Mouse (Mus musculus): ENCODE data around the gene Rasgef1c. TPM values are rescaled to one million over a fixed set of nuclear protein-coding genes. Genes with fewer than 3 reads are reported as not detected.

Rasgef1c gene
- 0.05 and 0.28 TPM in 2 replicates for polyA plus RNA-seq (2015; fragmentation: Nextera tagmentation; extraction: Ambion mirVana)

DNA sequence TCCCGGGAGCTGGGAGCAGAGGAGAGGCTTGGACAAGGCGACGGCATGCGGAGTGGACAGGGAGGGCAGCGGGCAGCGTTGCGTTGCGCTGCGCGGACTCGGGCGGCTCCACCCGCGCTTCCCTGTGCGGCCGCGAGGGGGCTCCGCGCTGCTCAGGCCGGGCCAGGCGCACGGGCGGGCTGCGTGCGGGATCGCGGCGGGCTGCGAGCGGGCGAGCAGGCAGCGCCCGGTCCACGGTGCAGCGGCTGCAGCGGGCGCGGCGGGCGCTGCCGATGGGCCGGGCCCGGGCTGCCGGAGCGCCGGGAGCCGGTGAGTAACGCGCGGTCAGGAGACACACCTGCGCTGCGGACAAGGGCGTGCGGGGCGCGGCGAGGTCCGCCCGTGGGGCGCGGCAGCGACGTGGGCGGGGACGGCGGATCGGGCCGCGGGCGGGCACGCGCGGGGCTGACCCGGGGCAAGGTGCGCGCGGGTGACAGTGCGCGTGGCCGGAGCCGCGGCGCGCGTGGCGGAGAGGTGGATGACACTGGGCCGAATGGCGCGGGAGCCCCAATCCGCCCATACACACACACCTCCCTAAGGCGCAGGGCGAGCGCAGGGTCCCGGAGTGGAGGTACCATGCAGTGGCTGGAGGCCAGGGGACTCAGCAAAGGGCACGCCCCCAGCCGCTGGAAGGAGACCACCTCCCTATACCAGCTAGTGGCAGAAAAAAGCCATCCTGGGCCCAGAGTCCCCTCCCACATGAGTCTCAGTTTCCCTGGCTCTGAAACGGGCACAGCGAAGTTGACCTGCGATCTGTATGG lies at the start of gene Rasgef1c:
Rasgef1c (plus strand) TSS at position 177 of the 800 bp plus-strand sequence.
- ATAC-seq (replicated peaks; ENCODE audit: insufficient number of reproducible peaks, insufficient read depth, low FRiP score, low read depth), result peak; percentile 76
- H3K4me3 ChIP-seq, result peak within 1 kb of the TSS; percentile 60
- no peaks in the 10 kb centered on the region for H3K9me3 ChIP-seq (replicated peaks)
- no peak within 1 kb of the TSS for H3K27ac ChIP-seq
- peaks cover 48% of the 10 kb centered on the region for H3K27me3 ChIP-seq
- no peaks in the 10 kb centered on the region for H3K36me3 ChIP-seq
- H3K4me1 ChIP-seq (replicated peaks), result peaks cover 9% of the 10 kb centered on the region
- H3K4me2 ChIP-seq, result peak within 1 kb of the TSS; percentile 99
- peak within 1 kb of the TSS; percentile 59 for H3K9ac ChIP-seq
- 3% methylated on average over 92 of the region's 99 CpGs for WGBS

DNA sequence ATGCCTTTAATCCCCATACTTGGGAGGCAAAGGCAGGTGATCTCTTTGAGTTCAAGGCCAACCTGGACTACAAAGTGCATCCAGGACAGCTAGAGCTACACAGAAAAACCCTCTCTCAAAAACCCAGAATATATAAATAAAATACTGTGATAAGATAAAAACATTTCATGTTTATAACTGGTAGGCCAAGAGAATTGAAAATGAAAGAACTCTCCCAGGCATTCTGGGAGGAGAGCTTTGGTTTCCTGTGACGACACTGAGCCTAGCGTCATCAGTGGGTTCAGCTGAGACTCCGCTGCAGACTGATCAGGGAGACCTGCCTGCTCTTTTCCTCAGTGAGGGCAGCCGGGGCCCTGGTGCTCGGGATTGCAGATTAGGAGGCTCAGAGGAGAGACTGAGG lies 46.5 kb upstream of the Rasgef1c start:
- no peaks in the 10 kb centered on the region for H3K27me3 ChIP-seq
- H3K4me1 ChIP-seq (replicated peaks), result no peaks in the 10 kb centered on the region
- no peak overlapping the region for H3K27ac ChIP-seq
- peaks cover 16% of the 10 kb centered on the region for H3K36me3 ChIP-seq
- no peak for ATAC-seq (replicated peaks; ENCODE audit: insufficient number of reproducible peaks, insufficient read depth, low FRiP score, low read depth)
- no peak overlapping the region for H3K4me3 ChIP-seq
- H3K9me3 ChIP-seq (replicated peaks), result no peaks in the 10 kb centered on the region
- 69% methylated on average over 5 of the region's 5 CpGs for WGBS
- H3K9ac ChIP-seq, result no peak overlapping the region
- H3K4me2 ChIP-seq, result no peak overlapping the region

DNA sequence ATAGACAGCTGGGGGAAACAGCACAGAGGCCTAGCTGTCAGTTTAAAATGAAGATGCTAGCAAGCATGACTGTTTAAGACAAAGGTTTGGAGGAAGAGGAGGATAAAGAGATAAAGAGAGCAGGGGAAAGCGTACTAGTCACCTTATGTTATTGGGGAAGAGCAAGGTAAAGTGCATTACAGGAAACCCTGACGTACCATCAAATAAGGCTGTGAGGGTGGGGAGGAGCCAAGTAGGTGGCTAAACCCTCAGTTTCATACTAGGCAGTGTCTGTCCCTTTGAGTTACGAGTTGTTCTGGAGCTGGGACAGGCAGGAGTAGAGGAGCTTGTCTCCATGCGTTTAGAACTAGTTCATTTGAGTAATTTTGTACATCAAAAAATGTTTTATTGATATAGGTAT lies 40.5 kb upstream of the Rasgef1c start:
- H3K27me3 ChIP-seq, result no peaks in the 10 kb centered on the region
- H3K36me3 ChIP-seq, result 0 out of 2 replicates have a peak, but pooled peaks cover 6% of the 10 kb centered on the region
- no peak overlapping the region for H3K4me3 ChIP-seq
- H3K9me3 ChIP-seq (replicated peaks), result no peaks in the 10 kb centered on the region
- 92% methylated on average over 4 of the region's 4 CpGs for WGBS
- no peak overlapping the region for H3K9ac ChIP-seq
- no peak overlapping the region for H3K4me2 ChIP-seq
- ATAC-seq (replicated peaks; ENCODE audit: insufficient number of reproducible peaks, insufficient read depth, low FRiP score, low read depth), result no peak
- no peaks in the 10 kb centered on the region for H3K4me1 ChIP-seq (replicated peaks)
- no peak overlapping the region for H3K27ac ChIP-seq

DNA sequence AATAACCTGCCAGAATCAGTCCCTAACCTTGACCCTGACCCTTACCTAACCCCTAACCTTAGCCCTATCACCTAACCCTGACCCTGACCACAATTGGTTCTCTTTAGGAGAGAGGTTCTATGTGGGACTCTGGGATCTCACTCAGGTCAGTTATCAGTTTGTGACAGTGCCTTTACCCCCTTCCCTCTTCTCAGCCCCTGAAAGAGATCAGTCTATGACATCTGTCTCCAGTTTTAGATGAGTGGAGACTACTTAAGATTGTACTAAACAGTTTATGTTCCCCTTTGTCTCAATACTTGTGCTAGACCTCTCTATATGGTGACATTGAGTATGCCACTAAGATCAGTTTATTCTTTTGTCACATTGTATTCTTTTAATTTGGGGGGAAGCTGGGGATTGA lies 37.7 kb upstream of the Rasgef1c start:
- no peak overlapping the region for H3K9ac ChIP-seq
- ATAC-seq (replicated peaks; ENCODE audit: insufficient number of reproducible peaks, insufficient read depth, low FRiP score, low read depth), result no peak
- H3K36me3 ChIP-seq, result 0 out of 2 replicates have a peak, but pooled peaks cover 12% of the 10 kb centered on the region
- H3K4me2 ChIP-seq, result no peak overlapping the region
- no peaks in the 10 kb centered on the region for H3K4me1 ChIP-seq (replicated peaks)
- no peak overlapping the region for H3K27ac ChIP-seq
- no peaks in the 10 kb centered on the region for H3K9me3 ChIP-seq (replicated peaks)
- H3K27me3 ChIP-seq, result no peaks in the 10 kb centered on the region
- H3K4me3 ChIP-seq, result no peak overlapping the region

DNA sequence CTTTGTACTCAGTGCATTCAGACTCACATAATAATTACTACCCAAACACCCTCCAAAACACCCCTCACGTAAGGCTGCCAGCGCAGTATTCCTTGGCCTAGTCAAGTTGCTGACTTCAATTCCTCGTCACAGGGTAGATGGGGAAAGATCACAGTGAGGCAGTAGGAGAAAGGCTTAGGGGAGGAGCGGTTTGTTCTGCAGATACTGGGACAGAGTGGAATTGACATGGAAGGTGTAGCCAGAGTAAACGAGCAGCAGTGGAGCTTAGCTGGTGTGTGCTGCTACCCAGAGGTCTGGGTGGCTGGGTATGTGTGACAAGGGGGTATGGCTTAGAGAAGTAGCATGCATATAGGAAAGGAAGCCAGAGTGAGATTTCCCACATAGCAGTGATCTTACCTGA lies 34.3 kb upstream of the Rasgef1c start:
- H3K36me3 ChIP-seq, result peaks cover 20% of the 10 kb centered on the region; the same call in 1 of the 2 replicates
- 79% methylated on average over 5 of the region's 5 CpGs for WGBS
- H3K4me3 ChIP-seq, result no peak overlapping the region
- no peak overlapping the region for H3K9ac ChIP-seq
- ATAC-seq (replicated peaks; ENCODE audit: insufficient number of reproducible peaks, insufficient read depth, low FRiP score, low read depth), result no peak
- H3K9me3 ChIP-seq (replicated peaks), result no peaks in the 10 kb centered on the region
- H3K27ac ChIP-seq, result no peak overlapping the region
- H3K27me3 ChIP-seq, result no peaks in the 10 kb centered on the region
- no peaks in the 10 kb centered on the region for H3K4me1 ChIP-seq (replicated peaks)
- H3K4me2 ChIP-seq, result no peak overlapping the region

DNA sequence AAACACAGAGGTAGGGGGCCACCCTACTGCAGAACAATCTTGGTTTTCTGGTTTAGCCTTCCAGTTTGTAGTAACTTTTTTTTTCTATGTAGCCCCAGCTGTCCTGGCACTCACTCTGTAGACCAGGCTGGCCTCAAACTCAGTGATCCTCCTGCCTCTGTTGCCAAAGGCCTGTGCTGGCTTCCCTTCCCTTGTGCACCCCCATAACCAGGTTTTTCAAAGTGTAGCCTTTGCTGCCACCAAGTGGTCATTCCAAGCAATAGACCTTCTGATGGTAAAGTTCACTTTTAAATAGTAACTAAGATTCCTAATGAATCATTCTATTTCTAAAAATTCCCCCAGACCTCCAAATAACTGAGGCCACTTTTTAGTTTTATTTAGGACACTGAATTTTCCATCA lies 31.9 kb upstream of the Rasgef1c start:
- Histone ChIP-seq H3K27ac (no peak overlapping the region), H3K4me2 (no peak overlapping the region), H3K36me3 (peaks cover 26% of the 10 kb centered on the region), H3K9ac (no peak overlapping the region), H3K27me3 (no peaks in the 10 kb centered on the region), H3K4me3 (no peak overlapping the region), H3K4me1 (replicated peaks) (no peaks in the 10 kb centered on the region), H3K9me3 (replicated peaks) (no peaks in the 10 kb centered on the region)
- no peak for ATAC-seq (replicated peaks; ENCODE audit: insufficient number of reproducible peaks, insufficient read depth, low FRiP score, low read depth)

DNA sequence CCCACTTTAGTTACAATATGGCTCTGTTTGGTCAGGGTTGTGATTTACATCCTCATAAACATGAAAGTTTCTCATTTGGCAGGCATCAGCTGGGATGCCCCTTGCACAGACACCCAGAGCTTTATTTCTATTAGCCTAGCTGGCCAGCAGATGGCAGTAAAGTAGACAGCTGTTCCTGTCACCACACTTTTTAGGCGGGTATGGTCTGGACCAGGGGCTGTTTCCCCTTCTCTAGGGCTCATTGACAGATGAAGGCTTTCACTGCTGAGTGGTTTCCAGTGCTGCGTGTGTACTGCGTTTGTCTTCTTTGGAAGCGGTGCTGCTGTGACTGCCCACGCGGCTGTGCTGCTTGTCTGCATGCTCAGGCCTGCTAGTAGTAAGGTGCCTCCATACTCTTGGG lies 29.7 kb upstream of the Rasgef1c start:
- 53% methylated on average over 6 of the region's 6 CpGs for WGBS
- H3K27me3 ChIP-seq, result no peaks in the 10 kb centered on the region
- no peak overlapping the region for H3K27ac ChIP-seq
- 0 out of 2 replicates have a peak, but pooled peaks have one; percentile 22 for ATAC-seq (replicated peaks; ENCODE audit: insufficient number of reproducible peaks, insufficient read depth, low FRiP score, low read depth)
- H3K9me3 ChIP-seq (replicated peaks), result no peaks in the 10 kb centered on the region
- H3K4me2 ChIP-seq, result no peak overlapping the region
- no peak overlapping the region for H3K4me3 ChIP-seq
- H3K9ac ChIP-seq, result no peak overlapping the region
- H3K4me1 ChIP-seq (replicated peaks), result peaks cover 10% of the 10 kb centered on the region
- H3K36me3 ChIP-seq, result peaks cover 22% of the 10 kb centered on the region

DNA sequence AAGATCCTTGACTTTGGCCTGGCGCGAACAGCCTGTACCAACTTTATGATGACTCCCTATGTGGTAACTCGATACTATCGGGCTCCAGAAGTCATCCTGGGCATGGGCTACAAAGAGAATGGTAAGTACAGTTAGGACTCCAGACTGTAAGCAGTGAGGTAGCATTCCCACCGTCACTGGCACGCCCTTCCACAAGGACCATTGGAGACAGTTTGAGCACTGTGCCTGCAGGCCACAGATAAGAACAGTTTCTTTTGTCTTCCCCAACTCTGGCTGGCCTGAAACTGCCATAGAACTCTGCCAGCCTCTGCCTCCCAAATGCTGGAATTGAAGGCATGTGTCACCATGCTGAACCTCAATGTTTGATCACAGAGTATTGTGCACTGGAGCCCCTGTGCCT lies 28.9 kb upstream of the Rasgef1c start:
- peaks cover 22% of the 10 kb centered on the region for H3K36me3 ChIP-seq
- H3K9me3 ChIP-seq (replicated peaks), result no peaks in the 10 kb centered on the region
- no peaks in the 10 kb centered on the region for H3K27me3 ChIP-seq
- 79% methylated on average over 6 of the region's 6 CpGs for WGBS
- no peak overlapping the region for H3K9ac ChIP-seq
- no peak overlapping the region for H3K4me2 ChIP-seq
- H3K27ac ChIP-seq, result no peak overlapping the region
- H3K4me1 ChIP-seq (replicated peaks), result peaks cover 18% of the 10 kb centered on the region
- ATAC-seq (replicated peaks; ENCODE audit: insufficient number of reproducible peaks, insufficient read depth, low FRiP score, low read depth), result no peak
- no peak overlapping the region for H3K4me3 ChIP-seq

DNA sequence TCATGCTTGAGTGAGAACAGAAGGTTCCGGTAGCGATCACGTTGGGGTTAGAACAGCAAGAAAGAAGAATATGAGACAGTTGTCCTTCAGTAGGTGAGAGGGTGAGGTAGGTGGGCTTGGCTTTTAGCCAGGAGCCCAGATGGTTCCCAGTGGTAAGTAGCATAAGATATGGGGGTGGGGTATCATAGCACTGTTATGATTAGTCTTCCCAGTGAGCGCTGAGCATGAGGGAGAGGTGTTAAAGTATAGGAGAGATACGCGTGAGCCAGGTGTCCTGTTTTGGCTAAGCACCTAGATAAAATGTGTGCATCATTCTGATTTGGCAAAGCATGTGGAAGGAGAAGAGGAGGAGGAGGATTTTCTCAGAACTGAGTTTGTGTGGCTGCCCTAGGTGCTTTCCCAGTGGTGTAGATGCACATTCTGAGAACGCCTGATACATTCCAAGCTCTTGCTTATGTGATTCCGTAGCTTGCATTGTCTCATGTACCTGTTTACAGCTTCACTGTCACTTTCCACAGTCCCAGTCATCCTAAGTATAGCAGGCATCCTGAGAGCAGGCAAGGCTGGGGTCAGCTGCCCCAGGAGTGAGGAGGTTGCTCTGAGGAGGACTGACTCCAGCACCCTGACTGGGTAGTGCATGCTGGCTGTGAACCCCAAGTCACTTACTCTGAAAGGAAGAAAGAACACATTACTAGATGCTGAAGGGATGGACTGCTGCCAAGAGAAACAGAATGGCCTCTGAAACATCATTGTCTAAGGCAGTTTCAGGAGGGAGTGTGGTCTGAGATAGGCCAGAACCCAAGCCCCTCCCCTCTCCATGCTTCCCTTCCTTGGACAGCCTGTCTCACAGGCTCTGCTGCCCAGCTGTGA lies 24.5 kb upstream of the Rasgef1c start:
- Histone ChIP-seq H3K36me3 (peaks cover 28% of the 10 kb centered on the region), H3K4me3 (no peak overlapping the region), H3K4me1 (replicated peaks) (peaks cover 29% of the 10 kb centered on the region), H3K27ac (peak overlapping the region; percentile 77), H3K9me3 (replicated peaks) (no peaks in the 10 kb centered on the region), H3K27me3 (no peaks in the 10 kb centered on the region), H3K9ac (no peak overlapping the region), H3K4me2 (no peak overlapping the region)
- WGBS, result 51% methylated on average over 8 of the region's 8 CpGs
- peak; percentile 84 for ATAC-seq (replicated peaks; ENCODE audit: insufficient number of reproducible peaks, insufficient read depth, low FRiP score, low read depth)

DNA sequence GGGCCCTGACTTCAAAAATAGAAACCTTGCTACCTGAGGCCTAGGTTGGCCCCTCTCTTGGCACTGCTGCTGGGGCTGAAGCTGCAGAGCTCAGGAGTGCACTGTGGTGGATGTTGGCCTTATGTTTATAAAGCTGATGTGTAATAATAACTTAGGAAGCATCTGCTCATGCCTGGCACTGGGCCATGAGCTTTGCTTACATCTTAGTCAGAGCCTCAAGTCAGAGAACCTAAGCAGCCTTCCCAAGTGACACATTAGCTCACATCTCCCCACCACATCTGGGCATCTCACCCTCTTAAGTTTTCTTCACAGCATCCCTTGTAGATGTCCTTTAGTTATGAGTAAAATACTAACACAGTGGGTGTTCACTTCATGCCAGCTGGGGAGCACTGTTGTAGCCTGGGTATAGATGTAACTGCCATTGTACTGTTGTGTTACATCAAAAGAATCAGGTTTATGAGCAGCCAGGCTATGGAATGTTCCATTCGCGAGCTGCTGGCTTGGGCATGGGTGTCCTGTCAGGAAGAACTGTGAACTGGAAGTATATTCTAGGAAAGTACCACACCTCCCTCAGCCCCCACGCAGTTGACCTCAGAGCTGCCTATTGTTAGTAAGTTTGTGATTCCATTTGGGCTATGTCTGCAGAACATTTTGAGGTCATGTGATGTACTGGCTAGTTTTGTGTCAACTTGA lies 21.5 kb upstream of the Rasgef1c start:
- ATAC-seq (replicated peaks; ENCODE audit: insufficient number of reproducible peaks, insufficient read depth, low FRiP score, low read depth), result no peak
- no peak overlapping the region for H3K9ac ChIP-seq
- H3K4me1 ChIP-seq (replicated peaks), result peaks cover 29% of the 10 kb centered on the region
- H3K4me3 ChIP-seq, result no peak overlapping the region
- no peaks in the 10 kb centered on the region for H3K9me3 ChIP-seq (replicated peaks)
- no peak overlapping the region for H3K4me2 ChIP-seq
- H3K27me3 ChIP-seq, result no peaks in the 10 kb centered on the region
- H3K27ac ChIP-seq, result no peak overlapping the region
- 71% methylated on average over 3 of the region's 3 CpGs for WGBS
- H3K36me3 ChIP-seq, result peaks cover 37% of the 10 kb centered on the region

DNA sequence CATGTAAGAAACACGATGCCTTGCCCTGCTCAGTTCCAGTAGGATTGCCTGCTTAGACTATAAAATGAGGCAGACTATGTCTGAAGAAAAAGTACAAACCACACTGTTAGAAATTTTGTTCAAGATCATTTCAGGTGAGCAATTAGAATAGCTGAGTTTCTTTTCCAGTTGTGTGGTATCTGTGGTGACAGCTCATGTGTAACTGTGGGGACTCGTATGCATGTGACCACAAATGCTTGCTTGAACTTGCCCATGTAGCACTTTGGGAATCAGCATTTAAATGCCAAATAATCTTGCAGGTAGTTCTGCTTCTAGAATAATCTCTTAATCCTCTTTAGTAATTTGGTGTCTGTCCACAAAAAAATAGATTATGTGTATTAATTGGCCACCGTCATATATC lies 18.2 kb upstream of the Rasgef1c start:
- no peak overlapping the region for H3K4me2 ChIP-seq
- no peak overlapping the region for H3K4me3 ChIP-seq
- H3K36me3 ChIP-seq, result peaks cover 48% of the 10 kb centered on the region
- no peak overlapping the region for H3K27ac ChIP-seq
- no peaks in the 10 kb centered on the region for H3K27me3 ChIP-seq
- peaks cover 7% of the 10 kb centered on the region for H3K4me1 ChIP-seq (replicated peaks)
- WGBS, result 94% methylated on average over 3 of the region's 3 CpGs
- no peak overlapping the region for H3K9ac ChIP-seq
- H3K9me3 ChIP-seq (replicated peaks), result no peaks in the 10 kb centered on the region
- ATAC-seq (replicated peaks; ENCODE audit: insufficient number of reproducible peaks, insufficient read depth, low FRiP score, low read depth), result no peak

Data from heart, embryonic 15.5 days (tissue).